Mouse (Mus musculus) ES-E14 (cell line): ENCODE measurements around the gene Srebf1.

ENCODE experiments used
- CHD2 ChIP-seq: IDR thresholded peaks from 2 replicates; pipeline ENCODE4 v1.6.1; 2014; ENCODE audit warnings: mild to moderate bottlenecking, low read depth, low read length, inconsistent platforms
- HCFC1 ChIP-seq: IDR thresholded peaks from 2 replicates; pipeline ENCODE4 v1.6.1; 2012; ENCODE audit warnings: low read length, inconsistent platforms, borderline replicate concordance; ENCODE audit not compliant: insufficient read depth
- MAFK ChIP-seq: IDR thresholded peaks from 2 replicates; pipeline ENCODE4 v1.6.1; 2014; ENCODE audit warnings: mild to moderate bottlenecking, low read depth, low read length, inconsistent platforms; ENCODE audit not compliant: insufficient read depth
- ZC3H11A ChIP-seq: IDR thresholded peaks from 2 replicates; pipeline ENCODE4 v1.6.1; 2012; ENCODE audit warnings: low read depth, mild to moderate bottlenecking, inconsistent platforms, low read length, borderline replicate concordance
- ZNF384 ChIP-seq: IDR thresholded peaks from 2 replicates; pipeline ENCODE4 v1.6.1; 2012; ENCODE audit warnings: low read depth, low read length, inconsistent platforms

GRCm38 (mm10) chr11:60182116-60182670 is 40.2 kb downstream of the Srebf1 start:
- no peak for TF ChIP-seq MAFK
- TF ChIP-seq CHD2: no peak
- no peak for TF ChIP-seq ZNF384
- TF ChIP-seq ZC3H11A: no peak
- no peak for TF ChIP-seq HCFC1
